Mouse (Mus musculus) myocyte (in vitro differentiated cells): Measurements from ENCODE around the gene Isoc2a. TPM values are rescaled to one million over a fixed set of nuclear protein-coding genes. Genes with fewer than 3 reads are reported as not detected.
A peak's percentile ranks its signal among the peaks of the same experiment; 100 is the strongest.

Experiments used
- H3K27me3 ChIP-seq: one replicate; pipeline ENCODE4 v1.6.1; 2011; ENCODE audit not compliant: control insufficient read depth, insufficient read depth, insufficient read length
- H3K36me3 ChIP-seq: one replicate; pipeline ENCODE4 v1.6.1; 2011; ENCODE audit not compliant: control insufficient read depth, insufficient read depth
- H3K4me2 ChIP-seq: one replicate; pipeline ENCODE4 v1.6.1; 2011; ENCODE audit warnings: low read depth, control low read depth
- H3K4me3 ChIP-seq: one replicate; pipeline ENCODE4 v1.5.1; 2011; ENCODE audit warnings: mild to moderate bottlenecking, control low read depth, moderate library complexity
- H3K79me2 ChIP-seq: one replicate; pipeline ENCODE4 v1.6.1; 2011; ENCODE audit not compliant: control insufficient read depth, insufficient read depth
- H3ac ChIP-seq: one replicate; pipeline ENCODE4 v1.6.1; 2011; ENCODE audit not compliant: control insufficient read depth, insufficient read length
- CEBPB ChIP-seq: IDR thresholded peaks from 2 replicates; pipeline ENCODE4 v1.6.1; 2011; ENCODE audit warnings: mild to moderate bottlenecking, moderate library complexity; ENCODE audit not compliant: poor library complexity, insufficient read depth, severe bottlenecking
- E2F4 ChIP-seq: IDR thresholded peaks from one replicate; pipeline ENCODE4 v1.6.1; 2011; ENCODE audit warnings: mild to moderate bottlenecking, control low read depth, moderate library complexity; ENCODE audit not compliant: insufficient read depth
- MAX ChIP-seq: IDR thresholded peaks from one replicate; pipeline ENCODE4 v1.6.1; 2011; ENCODE audit warnings: low read depth, mild to moderate bottlenecking, control low read depth
- MYOD1 ChIP-seq, 3 experiments: IDR thresholded peaks; one replicate each; pipeline ENCODE4 v1.6.1; 2011; ENCODE audit warnings: control low read depth in 2 of 3, low read depth in 2 of 3, mild to moderate bottlenecking in 2 of 3, moderate library complexity in 1 of 3; ENCODE audit not compliant: insufficient read length in 2 of 3, control insufficient read depth in 1 of 3
- MYOG ChIP-seq, 3 experiments: IDR thresholded peaks; one replicate each; pipeline ENCODE4 v1.6.1; 2011; ENCODE audit warnings: control low read depth in 2 of 3, low read depth in 2 of 3, mild to moderate bottlenecking in 2 of 3; ENCODE audit not compliant: insufficient read length in 2 of 3, control insufficient read depth in 1 of 3, insufficient read depth in 1 of 3
- POLR2A ChIP-seq: IDR thresholded peaks from one replicate; pipeline ENCODE4 v1.6.1; 2011; ENCODE audit warnings: low read depth, mild to moderate bottlenecking, control low read depth, moderate library complexity; ENCODE audit not compliant: insufficient read length
- POLR2AphosphoS2 ChIP-seq: IDR thresholded peaks from one replicate; pipeline ENCODE4 v1.6.1; 2011; ENCODE audit warnings: low read depth, control low read depth; ENCODE audit not compliant: insufficient read length
- REST ChIP-seq: IDR thresholded peaks from one replicate; pipeline ENCODE4 v1.6.1; 2011; ENCODE audit warnings: mild to moderate bottlenecking, control low read depth, moderate library complexity; ENCODE audit not compliant: insufficient read depth, insufficient read length
- SRF ChIP-seq: IDR thresholded peaks from one replicate; pipeline ENCODE4 v1.6.1; 2011; ENCODE audit warnings: low read depth; ENCODE audit not compliant: control insufficient read depth, insufficient read length
- TCF12 ChIP-seq: IDR thresholded peaks from one replicate; pipeline ENCODE4 v1.6.1; 2011; ENCODE audit warnings: mild to moderate bottlenecking, control low read depth; ENCODE audit not compliant: poor library complexity, insufficient read depth, severe bottlenecking
- TCF3 ChIP-seq: IDR thresholded peaks from one replicate; pipeline ENCODE4 v1.6.1; 2011; ENCODE audit warnings: low read depth, control low read depth; ENCODE audit not compliant: insufficient read length
- USF1 ChIP-seq: IDR thresholded peaks from one replicate; pipeline ENCODE4 v1.6.1; 2011; ENCODE audit warnings: low read depth, mild to moderate bottlenecking, control low read depth, moderate library complexity
- polyA plus RNA-seq: library from polyadenylated mRNA; unstranded; fragments of >200 nt; fragmentation: generic; extraction: Trizol; gene quantifications from one replicate; pipeline ENCODE4 v1.2.1, GENCODE M21; 2012; ENCODE audit warnings: missing spikeins

Isoc2a gene
- polyA plus RNA-seq, 1 experiment = 3.3 TPM

- H3K4me2 ChIP-seq = no peak overlapping the region
- TF ChIP-seq E2F4 (no peak), TCF3 (no peak), USF1 (no peak), POLR2AphosphoS2 (no peak), MAX (no peak), TCF12 (no peak)
Observed at GRCm38 (mm10) chr7:4863541-4864080, 13.3 kb upstream of the Isoc2a start.

GRCm38 (mm10) chr7:4864130-4864845, 12.7 kb upstream of the Isoc2a start:
- TF ChIP-seq POLR2AphosphoS2 (no peak), TCF12 (no peak), POLR2A (no peak)
- H3ac ChIP-seq = no peak overlapping the region
- H3K4me3 ChIP-seq = no peak overlapping the region
- H3K79me2 ChIP-seq = no peaks in the 10 kb centered on the region
- no peaks in the 10 kb centered on the region for H3K27me3 ChIP-seq
- H3K36me3 ChIP-seq = no peaks in the 10 kb centered on the region
- H3K4me2 ChIP-seq = no peak overlapping the region

More at GRCm38 (mm10) chr7:4863541-4864080, 13.3 kb upstream of the Isoc2a start:
- Histone ChIP-seq H3K27me3 (peaks cover 3% of the 10 kb centered on the region), H3ac (no peak overlapping the region), H3K4me3 (no peak overlapping the region), H3K79me2 (no peaks in the 10 kb centered on the region), H3K36me3 (no peaks in the 10 kb centered on the region)

- H3K36me3 ChIP-seq = no peaks in the 10 kb centered on the region
- no peak overlapping the region for H3ac ChIP-seq
- peak overlapping the region; percentile 38 for H3K4me3 ChIP-seq
- peak overlapping the region; percentile 80 for H3K4me2 ChIP-seq
- no peaks in the 10 kb centered on the region for H3K27me3 ChIP-seq
- H3K79me2 ChIP-seq = no peaks in the 10 kb centered on the region
- TF ChIP-seq MAX (no peak), POLR2A (no peak), USF1 (no peak), CEBPB (no peak), TCF3 (no peak), MYOD1 (IDR thresholded peaks at IDR 0.05; ENCODE audit: control insufficient read depth in 1 of 3, insufficient read length in 2 of 3, low read depth in 2 of 3) (no peak), TCF12 (no peak), E2F4 (no peak), MYOG (IDR thresholded peaks at IDR 0.05; ENCODE audit: control insufficient read depth in 1 of 3, insufficient read depth in 1 of 3, insufficient read length in 2 of 3, low read depth in 2 of 3) (no peak), SRF (no peak), REST (no peak)
Observed at GRCm38 (mm10) chr7:4865090-4865489, 11.9 kb upstream of the Isoc2a start.

DNA sequence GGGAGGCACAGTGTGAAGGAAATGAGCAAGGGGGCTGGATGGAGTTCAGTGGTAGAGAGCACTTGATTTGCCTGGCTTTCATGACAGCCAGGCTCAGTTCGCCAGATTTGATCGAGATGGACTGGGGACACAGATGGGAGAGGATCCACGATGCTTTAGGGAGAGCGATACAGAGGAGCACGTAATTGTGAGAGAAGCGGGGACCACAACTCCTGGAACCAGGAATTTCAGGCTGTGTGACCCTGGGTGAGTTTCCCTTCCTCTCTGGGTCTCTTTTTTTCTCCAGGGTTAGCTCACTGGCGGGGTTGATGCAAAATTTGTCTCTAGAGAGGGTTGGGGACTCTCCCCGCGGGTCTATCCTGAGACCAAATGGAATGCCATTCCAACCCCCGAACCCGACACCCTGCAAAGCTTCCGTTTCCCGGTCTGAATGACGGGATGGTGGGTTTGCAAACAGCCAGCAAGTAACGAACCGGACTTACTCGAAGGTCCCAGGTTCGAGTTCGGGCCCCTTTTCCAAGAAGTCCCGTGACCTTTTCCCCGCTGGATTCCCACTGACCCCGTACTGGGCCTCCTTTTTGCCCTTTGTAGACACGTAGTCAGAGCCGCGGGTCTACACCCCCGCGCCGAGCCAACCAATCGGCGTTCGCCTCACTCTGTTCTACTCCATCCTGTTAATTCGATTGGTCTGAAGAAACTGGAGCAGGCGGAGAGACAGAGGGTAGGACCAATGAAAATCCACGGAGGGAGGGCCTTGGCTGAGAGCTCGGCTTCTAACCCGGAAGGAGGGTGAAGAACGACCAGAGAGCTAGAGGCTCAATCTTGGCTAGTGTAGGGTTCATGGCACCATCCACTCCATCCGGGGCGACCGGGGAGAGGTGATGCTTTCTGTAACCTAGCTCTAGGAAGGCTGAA, 11.1 kb upstream of the Isoc2a start:
- Histone ChIP-seq H3K79me2 (no peaks in the 10 kb centered on the region), H3K4me3 (peak overlapping the region; percentile 38), H3K27me3 (no peaks in the 10 kb centered on the region), H3K36me3 (no peaks in the 10 kb centered on the region), H3K4me2 (peak overlapping the region; percentile 80), H3ac (no peak overlapping the region)
- TF ChIP-seq POLR2A = peak; percentile 51
- no peak for TF ChIP-seq USF1

DNA sequence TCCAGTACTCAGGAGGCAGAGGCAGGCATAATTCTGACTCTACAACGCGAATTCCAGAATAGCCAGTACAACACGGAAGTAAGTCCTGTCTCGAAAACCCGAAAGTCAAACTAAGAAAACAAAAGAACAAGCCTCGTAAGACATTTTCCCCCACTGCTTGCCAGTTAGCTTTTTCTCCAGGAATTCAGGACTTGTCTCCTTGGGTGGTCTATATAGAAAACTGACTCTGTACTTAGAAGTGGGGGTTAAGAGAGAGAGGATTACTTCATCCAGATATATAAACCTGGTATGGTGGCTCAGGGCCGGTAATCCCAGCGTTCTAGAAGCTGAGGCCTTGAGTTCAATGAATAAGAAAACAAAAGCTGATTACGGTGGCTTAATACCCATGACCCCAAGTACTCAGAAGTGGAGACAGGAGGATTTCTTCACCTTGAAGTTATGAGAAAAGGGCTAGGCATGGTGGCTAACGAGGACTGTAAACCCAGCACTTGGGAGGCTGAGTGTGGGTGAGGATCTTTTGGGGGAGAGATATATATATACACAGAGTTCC, 10.2 kb upstream of the Isoc2a start:
- Histone ChIP-seq H3K27me3 (no peaks in the 10 kb centered on the region), H3K4me2 (peak overlapping the region; percentile 70), H3K36me3 (no peaks in the 10 kb centered on the region), H3K4me3 (peak overlapping the region; percentile 38), H3K79me2 (no peaks in the 10 kb centered on the region), H3ac (no peak overlapping the region)
- TF ChIP-seq E2F4 (no peak), POLR2A (no peak), MAX (no peak), POLR2AphosphoS2 (no peak), TCF12 (no peak)
